Mouse (Mus musculus) urinary bladder, adult 18-20 months (tissue): ENCODE results near the gene Lrrc46.

Experiments used
- DNase-seq, 2 experiments: peaks; one replicate each; pipeline ENCODE4 v3.0.0; 2022; ENCODE audit warnings: low spot score in 2 of 2, mixed read lengths in 2 of 2

Lrrc46 gene

GRCm38 (mm10) chr11:97041022-97041899 lies at the start of gene Lrrc46, which contains the start of gene Mrpl10:
Gene Lrrc46, minus strand, starts transcription at chr11:97041407.
Gene Mrpl10, plus strand, starts transcription at chr11:97041560.
- DNase-seq = peak; percentile 78 to 80

GRCm38 (mm10) chr11:97086365-97086764 lies 45.2 kb upstream of the Lrrc46 start:
- DNase-seq = no peak

GRCm38 (mm10) chr11:97084821-97085505 lies 43.8 kb upstream of the Lrrc46 start:
- no peak for DNase-seq

GRCm38 (mm10) chr11:97083401-97084140 lies 42.4 kb upstream of the Lrrc46 start:
- DNase-seq = peak in 1 of 2 experiments; percentile 6

GRCm38 (mm10) chr11:97082977-97083376 lies 41.8 kb upstream of the Lrrc46 start:
- peak in 1 of 2 experiments; percentile 19 for DNase-seq

- DNase-seq = no peak
Measured at GRCm38 (mm10) chr11:97080291-97080690, 39.1 kb upstream of the Lrrc46 start.

- no peak for DNase-seq
Measured at GRCm38 (mm10) chr11:97078751-97079150, 37.5 kb upstream of the Lrrc46 start.

GRCm38 (mm10) chr11:97074235-97074634 lies 33.0 kb upstream of the Lrrc46 start:
- DNase-seq = no peak

GRCm38 (mm10) chr11:97072533-97072932 lies 31.3 kb upstream of the Lrrc46 start:
- DNase-seq = no peak

- no peak for DNase-seq
Measured at GRCm38 (mm10) chr11:97071129-97071528, 29.9 kb upstream of the Lrrc46 start.

GRCm38 (mm10) chr11:97069770-97070169 lies 28.6 kb upstream of the Lrrc46 start:
- no peak for DNase-seq

GRCm38 (mm10) chr11:97069333-97069732 lies 28.1 kb upstream of the Lrrc46 start:
- DNase-seq = no peak

- DNase-seq = no peak
Measured at GRCm38 (mm10) chr11:97066656-97067360, 25.6 kb upstream of the Lrrc46 start.

- DNase-seq = no peak
Measured at GRCm38 (mm10) chr11:97065538-97066295, 24.5 kb upstream of the Lrrc46 start.

GRCm38 (mm10) chr11:97063921-97064295 lies 22.7 kb upstream of the Lrrc46 start:
- DNase-seq = no peak

GRCm38 (mm10) chr11:97063274-97063920 lies 22.2 kb upstream of the Lrrc46 start:
- DNase-seq = no peak

- DNase-seq = peak in 1 of 2 experiments; percentile 36
Measured at GRCm38 (mm10) chr11:97052219-97052646, 11.0 kb upstream of the Lrrc46 start.

- DNase-seq = no peak
Measured at GRCm38 (mm10) chr11:97050944-97051586, 9.9 kb upstream of the Lrrc46 start.

- peak; percentile 60 to 62 for DNase-seq
Measured at GRCm38 (mm10) chr11:97050216-97050943, 9.2 kb upstream of the Lrrc46 start, which contains the start of gene Osbpl7. Gene Osbpl7, plus strand, starts transcription at chr11:97050628.
